Mouse (Mus musculus): ENCODE results near the gene Ankrd34a. TPM values are rescaled to one million over a fixed set of nuclear protein-coding genes. Genes with fewer than 3 reads are reported as not detected.

The Ankrd34a gene
- polyA plus RNA-seq, 1 experiment = 0.12 TPM

- Histone ChIP-seq H3K4me3 (ENCODE audit: control insufficient read depth, low read depth, low read length) (no peak overlapping the region; the same call in 1 of the 2 replicates), H3K4me1 (ENCODE audit: control insufficient read depth, insufficient read depth, low read length) (peaks cover 27% of the 10 kb centered on the region), H3K27me3 (ENCODE audit: control insufficient read depth, insufficient read depth, low read length) (no peaks in the 10 kb centered on the region), H3K27ac (ENCODE audit: control insufficient read depth, insufficient read depth, low read depth, low read length) (no peak overlapping the region), H3K36me3 (ENCODE audit: control insufficient read depth, insufficient read depth, low read length) (no peaks in the 10 kb centered on the region)
- TF ChIP-seq POLR2A (IDR thresholded peaks at IDR 0.05; ENCODE audit: control insufficient read depth, low read depth, low read length) = no peak
Measured at GRCm38 (mm10) chr3:96596855-96597254, 419 bp downstream of the Ankrd34a start.

GRCm38 (mm10) chr3:96597435-96597891, 1.0 kb downstream of the Ankrd34a start:
- no peak for TF ChIP-seq POLR2A (IDR thresholded peaks at IDR 0.05; ENCODE audit: control insufficient read depth, low read depth, low read length)
- TF ChIP-seq CTCF (IDR thresholded peaks at IDR 0.05; ENCODE audit: control insufficient read depth, insufficient read depth, insufficient replicate concordance, low read depth, low read length) = no peak
- no peaks in the 10 kb centered on the region for H3K36me3 ChIP-seq (ENCODE audit: control insufficient read depth, insufficient read depth, low read length)
- peaks cover 27% of the 10 kb centered on the region for H3K4me1 ChIP-seq (ENCODE audit: control insufficient read depth, insufficient read depth, low read length)
- H3K27me3 ChIP-seq (ENCODE audit: control insufficient read depth, insufficient read depth, low read length) = no peaks in the 10 kb centered on the region
- no peak overlapping the region for H3K27ac ChIP-seq (ENCODE audit: control insufficient read depth, insufficient read depth, low read depth, low read length)
- H3K4me3 ChIP-seq (ENCODE audit: control insufficient read depth, low read depth, low read length) = peak overlapping the region; percentile 61

GRCm38 (mm10) chr3:96598156-96599068, 2.0 kb downstream of the Ankrd34a start:
- Histone ChIP-seq H3K27ac (ENCODE audit: control insufficient read depth, insufficient read depth, low read depth, low read length) (no peak overlapping the region), H3K4me1 (ENCODE audit: control insufficient read depth, insufficient read depth, low read length) (peaks cover 25% of the 10 kb centered on the region), H3K27me3 (ENCODE audit: control insufficient read depth, insufficient read depth, low read length) (no peaks in the 10 kb centered on the region)

GRCm38 (mm10) chr3:96599069-96599393, 2.6 kb downstream of the Ankrd34a start:
- no peaks in the 10 kb centered on the region for H3K27me3 ChIP-seq (ENCODE audit: control insufficient read depth, insufficient read depth, low read length)
- TF ChIP-seq POLR2A (IDR thresholded peaks at IDR 0.05; ENCODE audit: control insufficient read depth, low read depth, low read length) = no peak
- no peak for TF ChIP-seq CTCF (IDR thresholded peaks at IDR 0.05; ENCODE audit: control insufficient read depth, insufficient read depth, insufficient replicate concordance, low read depth, low read length)
- H3K4me1 ChIP-seq (ENCODE audit: control insufficient read depth, insufficient read depth, low read length) = peaks cover 25% of the 10 kb centered on the region
- no peak overlapping the region for H3K27ac ChIP-seq (ENCODE audit: control insufficient read depth, insufficient read depth, low read depth, low read length)
- no peak overlapping the region for H3K4me3 ChIP-seq (ENCODE audit: control insufficient read depth, low read depth, low read length)
- H3K36me3 ChIP-seq (ENCODE audit: control insufficient read depth, insufficient read depth, low read length) = no peaks in the 10 kb centered on the region

More at GRCm38 (mm10) chr3:96598156-96599068, 2.0 kb downstream of the Ankrd34a start:
- no peak for TF ChIP-seq POLR2A (IDR thresholded peaks at IDR 0.05; ENCODE audit: control insufficient read depth, low read depth, low read length)
- no peak for TF ChIP-seq CTCF (IDR thresholded peaks at IDR 0.05; ENCODE audit: control insufficient read depth, insufficient read depth, insufficient replicate concordance, low read depth, low read length)
- Histone ChIP-seq H3K36me3 (ENCODE audit: control insufficient read depth, insufficient read depth, low read length) (no peaks in the 10 kb centered on the region), H3K4me3 (ENCODE audit: control insufficient read depth, low read depth, low read length) (peak overlapping the region; percentile 61)

- no peaks in the 10 kb centered on the region for H3K36me3 ChIP-seq (ENCODE audit: control insufficient read depth, insufficient read depth, low read length)
- no peaks in the 10 kb centered on the region for H3K27me3 ChIP-seq (ENCODE audit: control insufficient read depth, insufficient read depth, low read length)
- H3K4me3 ChIP-seq (ENCODE audit: control insufficient read depth, low read depth, low read length) = no peak overlapping the region
- TF ChIP-seq CTCF (IDR thresholded peaks at IDR 0.05; ENCODE audit: control insufficient read depth, insufficient read depth, insufficient replicate concordance, low read depth, low read length) (no peak), POLR2A (IDR thresholded peaks at IDR 0.05; ENCODE audit: control insufficient read depth, low read depth, low read length) (no peak)
- H3K4me1 ChIP-seq (ENCODE audit: control insufficient read depth, insufficient read depth, low read length) = peaks cover 22% of the 10 kb centered on the region
- H3K27ac ChIP-seq (ENCODE audit: control insufficient read depth, insufficient read depth, low read depth, low read length) = no peak overlapping the region
Measured at GRCm38 (mm10) chr3:96599411-96599810, 3.0 kb downstream of the Ankrd34a start.

- Histone ChIP-seq H3K27ac (ENCODE audit: control insufficient read depth, insufficient read depth, low read depth, low read length) (peak within 1 kb of the TSS; percentile 64), H3K4me3 (ENCODE audit: control insufficient read depth, low read depth, low read length) (peak within 1 kb of the TSS; percentile 87)
Measured at GRCm38 (mm10) chr3:96600639-96601250, 4.3 kb downstream of the Ankrd34a start, which contains the start of gene Lix1l. Gene Lix1l, plus strand, starts transcription at chr3:96601149.

GRCm38 (mm10) chr3:96601251-96601787, 4.9 kb downstream of the Ankrd34a start:
- TF ChIP-seq POLR2A (IDR thresholded peaks at IDR 0.05; ENCODE audit: control insufficient read depth, low read depth, low read length) (no peak; the same call in 1 of the 2 replicates), CTCF (IDR thresholded peaks at IDR 0.05; ENCODE audit: control insufficient read depth, insufficient read depth, insufficient replicate concordance, low read depth, low read length) (no peak)
- no peaks in the 10 kb centered on the region for H3K27me3 ChIP-seq (ENCODE audit: control insufficient read depth, insufficient read depth, low read length)
- H3K4me1 ChIP-seq (ENCODE audit: control insufficient read depth, insufficient read depth, low read length) = peaks cover 18% of the 10 kb centered on the region
- H3K36me3 ChIP-seq (ENCODE audit: control insufficient read depth, insufficient read depth, low read length) = no peaks in the 10 kb centered on the region
- H3K27ac ChIP-seq (ENCODE audit: control insufficient read depth, insufficient read depth, low read depth, low read length) = peak overlapping the region; percentile 64
- H3K4me3 ChIP-seq (ENCODE audit: control insufficient read depth, low read depth, low read length) = peak overlapping the region; percentile 87

More at GRCm38 (mm10) chr3:96600639-96601250, 4.3 kb downstream of the Ankrd34a start, which contains the start of gene Lix1l:
- peaks cover 22% of the 10 kb centered on the region for H3K4me1 ChIP-seq (ENCODE audit: control insufficient read depth, insufficient read depth, low read length)
- no peak for TF ChIP-seq CTCF (IDR thresholded peaks at IDR 0.05; ENCODE audit: control insufficient read depth, insufficient read depth, insufficient replicate concordance, low read depth, low read length)
- TF ChIP-seq POLR2A (IDR thresholded peaks at IDR 0.05; ENCODE audit: control insufficient read depth, low read depth, low read length) = peak; percentile 60
- no peaks in the 10 kb centered on the region for H3K27me3 ChIP-seq (ENCODE audit: control insufficient read depth, insufficient read depth, low read length)
- no peaks in the 10 kb centered on the region for H3K36me3 ChIP-seq (ENCODE audit: control insufficient read depth, insufficient read depth, low read length)
